Mouse (Mus musculus) forebrain, embryonic 13.5 days (tissue): ENCODE measurements around the gene Lad1. TPM values are rescaled to one million over a fixed set of nuclear protein-coding genes. Genes with fewer than 3 reads are reported as not detected.

Experiments used
- ATAC-seq: fragments of 200-750 bp; cut with Nextera tagmentation; 2 replicates; pipeline ENCODE4 v1.8.0; 2017
- H3K27ac ChIP-seq: fragments of 300-500 bp; sonication (generic); 2 replicates; pipeline ENCODE4 v1.5.1; 2015; ENCODE audit warnings: inconsistent platforms, mild to moderate bottlenecking, moderate library complexity
- H3K27me3 ChIP-seq: fragments of 300-500 bp; sonication (generic); 2 replicates; pipeline ENCODE4 v1.6.1; 2015; ENCODE audit warnings: mild to moderate bottlenecking, inconsistent platforms
- H3K36me3 ChIP-seq: fragments of 300-500 bp; sonication (generic); 2 replicates; pipeline ENCODE4 v1.6.1; 2015; ENCODE audit warnings: mild to moderate bottlenecking, inconsistent platforms; ENCODE audit not compliant: poor library complexity, severe bottlenecking
- H3K4me1 ChIP-seq: fragments of 300-500 bp; sonication (generic); 2 replicates; pipeline ENCODE4 v1.6.1; 2015; ENCODE audit warnings: inconsistent platforms
- H3K4me2 ChIP-seq: fragments of 300-500 bp; sonication (generic); 2 replicates; pipeline ENCODE4 v1.6.1; 2015; ENCODE audit warnings: inconsistent platforms, mild to moderate bottlenecking, moderate library complexity
- H3K4me3 ChIP-seq: fragments of 300-500 bp; sonication (generic); 2 replicates; pipeline ENCODE4 v1.5.1; 2015; ENCODE audit warnings: mild to moderate bottlenecking, inconsistent platforms
- H3K9ac ChIP-seq: fragments of 300-500 bp; sonication (generic); 2 replicates; pipeline ENCODE4 v1.6.1; 2015; ENCODE audit warnings: mild to moderate bottlenecking, inconsistent platforms
- H3K9me3 ChIP-seq: fragments of 300-500 bp; sonication (generic); replicated peaks from 2 replicates; pipeline ENCODE4 v1.6.1; 2016; ENCODE audit warnings: inconsistent platforms
- WGBS: fragments of 180-500 bp; shearing (Covaris S2); methylation state at CpG from one replicate; pipeline ENCODE4 v1.1.7; 2015; 5-methylcytosine and 5-hydroxymethylcytosine counted together
- polyA plus RNA-seq: library from polyadenylated mRNA; unstranded; fragments of >200 nt; fragmentation: Nextera tagmentation; extraction: Ambion mirVana; gene quantifications from 2 replicates; pipeline ENCODE4 v1.2.1, GENCODE M21; 2015

The Lad1 gene
- polyA plus RNA-seq, 1 experiment from 2014 or later, result 0.36 TPM

GRCm38 (mm10) chr1:135865518-135866194 lies 47.3 kb downstream of the Lad1 start:
- ATAC-seq, result peak; percentile 85
- Histone ChIP-seq H3K9ac (no peak overlapping the region), H3K27ac (no peak overlapping the region), H3K9me3 (no peaks in the 10 kb centered on the region), H3K27me3 (0 out of 2 replicates have a peak, but pooled peaks cover 4% of the 10 kb centered on the region), H3K4me3 (no peak overlapping the region), H3K36me3 (no peaks in the 10 kb centered on the region), H3K4me1 (no peaks in the 10 kb centered on the region), H3K4me2 (no peak overlapping the region)
- WGBS, result 48% methylated on average over 19 of the region's 19 CpGs

GRCm38 (mm10) chr1:135868570-135868969 lies 50.2 kb downstream of the Lad1 start:
- Histone ChIP-seq H3K4me3 (no peak overlapping the region), H3K27ac (no peak overlapping the region), H3K36me3 (no peaks in the 10 kb centered on the region), H3K4me1 (no peaks in the 10 kb centered on the region), H3K4me2 (no peak overlapping the region), H3K9ac (no peak overlapping the region), H3K27me3 (0 out of 2 replicates have a peak, but pooled peaks cover 4% of the 10 kb centered on the region), H3K9me3 (no peaks in the 10 kb centered on the region)
- no peak for ATAC-seq
- 88% methylated on average over 6 of the region's 6 CpGs for WGBS

GRCm38 (mm10) chr1:135872991-135873390 lies 54.6 kb downstream of the Lad1 start:
- Histone ChIP-seq H3K4me1 (no peaks in the 10 kb centered on the region), H3K4me2 (no peak overlapping the region), H3K27ac (no peak overlapping the region), H3K4me3 (no peak overlapping the region), H3K9me3 (no peaks in the 10 kb centered on the region), H3K27me3 (no peaks in the 10 kb centered on the region), H3K9ac (no peak overlapping the region), H3K36me3 (no peaks in the 10 kb centered on the region)
- no peak for ATAC-seq
- WGBS, result 89% methylated on average over 4 of the region's 4 CpGs

- no peak for ATAC-seq
- H3K27ac ChIP-seq, result no peak overlapping the region
- 75% methylated on average over 2 of the region's 2 CpGs for WGBS
- H3K4me1 ChIP-seq, result no peaks in the 10 kb centered on the region
- H3K9me3 ChIP-seq, result no peaks in the 10 kb centered on the region
- H3K9ac ChIP-seq, result no peak overlapping the region
- no peaks in the 10 kb centered on the region for H3K27me3 ChIP-seq
- H3K4me2 ChIP-seq, result no peak overlapping the region
- no peaks in the 10 kb centered on the region for H3K36me3 ChIP-seq
- no peak overlapping the region for H3K4me3 ChIP-seq
Measured at GRCm38 (mm10) chr1:135877248-135877647, 58.9 kb downstream of the Lad1 start.

GRCm38 (mm10) chr1:135882385-135883109 lies 64.1 kb downstream of the Lad1 start:
- no peak overlapping the region for H3K27ac ChIP-seq
- H3K36me3 ChIP-seq, result no peaks in the 10 kb centered on the region
- no peaks in the 10 kb centered on the region for H3K27me3 ChIP-seq
- no peak overlapping the region for H3K4me2 ChIP-seq
- H3K9ac ChIP-seq, result no peak overlapping the region
- no peak overlapping the region for H3K4me3 ChIP-seq
- ATAC-seq, result peak; percentile 27; the same call in 1 of the 2 replicates
- 73% methylated on average over 10 of the region's 10 CpGs for WGBS
- H3K9me3 ChIP-seq, result no peaks in the 10 kb centered on the region
- H3K4me1 ChIP-seq, result no peaks in the 10 kb centered on the region

Other genes starting within 250 kb of the Lad1 start
- 30.6 and 33.3 TPM in 2 replicates for gene Nav1, start 211.3 kb upstream of the Lad1 start, polyA plus RNA-seq
- 19.8 and 21.7 TPM in 2 replicates for gene Csrp1, start 98.5 kb upstream of the Lad1 start, polyA plus RNA-seq
- gene Phlda3, start 52.5 kb upstream of the Lad1 start, polyA plus RNA-seq, result 12.1 TPM in 2 replicates
- 0.37 and 1.1 TPM in 2 replicates for gene Tnni1, start 39.2 kb upstream of the Lad1 start, polyA plus RNA-seq
- 0.36 and 9.2 TPM in 2 replicates for gene Tnnt2, start 17.8 kb downstream of the Lad1 start, polyA plus RNA-seq
- gene Pkp1, start 100.6 kb downstream of the Lad1 start, polyA plus RNA-seq, result not detected in 2 replicates
- gene Igfn1, start 187.7 kb downstream of the Lad1 start, polyA plus RNA-seq, result not detected in 2 replicates
- 130 and 149 TPM in 2 replicates for gene Tmem9, start 189.6 kb downstream of the Lad1 start, polyA plus RNA-seq
- gene Ascl5, start 232.2 kb downstream of the Lad1 start, polyA plus RNA-seq, result not detected in 2 replicates
- 0.31 TPM in 1 of 2 replicates, not detected in the other for gene Cacna1s, start 234.2 kb downstream of the Lad1 start, polyA plus RNA-seq